Mouse (Mus musculus): ENCODE measurements around the gene Copz1.
"Not testable (repeated sequence)": the region's sequence is repeated elsewhere in the genome, so short reads cannot be mapped to it uniquely, and the experiment has no call there.

The Copz1 gene

DNA sequence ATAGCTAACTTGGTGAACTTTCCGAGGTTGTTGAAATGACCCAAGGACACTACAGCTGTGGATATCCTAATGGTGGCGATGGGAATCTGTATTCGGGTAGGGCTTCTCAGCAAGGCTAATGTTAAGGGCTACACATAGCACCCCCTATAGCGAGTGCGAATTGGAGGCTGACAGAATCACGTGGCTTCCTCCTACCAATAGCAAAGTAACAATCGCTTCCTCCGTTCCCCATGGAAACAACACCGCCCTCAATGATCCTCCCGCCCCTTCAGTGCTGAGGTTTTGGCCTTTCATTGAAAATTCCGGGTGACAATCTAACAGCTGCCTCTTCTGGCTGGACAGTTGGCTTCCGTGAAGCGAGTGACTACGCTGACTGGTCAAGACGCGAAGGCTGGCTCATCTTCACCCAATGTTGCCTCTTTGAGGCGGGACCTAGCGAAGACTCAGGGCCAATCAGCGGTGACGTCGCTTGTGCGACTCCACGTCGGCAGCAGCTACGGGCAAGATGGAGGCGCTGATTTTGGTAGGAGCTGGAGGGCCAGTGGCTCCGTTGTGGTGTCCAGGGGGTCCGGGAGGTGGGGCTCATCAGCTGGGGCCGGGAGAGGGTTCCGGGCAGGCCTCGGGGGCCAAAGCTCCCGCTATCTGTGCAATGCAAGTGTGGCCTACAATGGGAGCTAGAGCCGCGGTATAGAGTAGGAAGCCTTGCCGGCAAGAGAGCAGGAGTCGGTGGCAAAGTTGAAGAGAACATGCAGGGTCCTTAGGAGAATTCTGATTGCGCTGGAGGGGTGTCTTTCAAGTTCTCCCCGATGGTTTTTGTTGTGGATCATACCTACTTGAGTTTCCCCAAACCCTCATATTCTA is at the start of gene Copz1:
Copz1 (plus strand) TSS at position 296 of the 861 bp plus-strand sequence.
- peak; percentile 96 for DNase-seq

DNA sequence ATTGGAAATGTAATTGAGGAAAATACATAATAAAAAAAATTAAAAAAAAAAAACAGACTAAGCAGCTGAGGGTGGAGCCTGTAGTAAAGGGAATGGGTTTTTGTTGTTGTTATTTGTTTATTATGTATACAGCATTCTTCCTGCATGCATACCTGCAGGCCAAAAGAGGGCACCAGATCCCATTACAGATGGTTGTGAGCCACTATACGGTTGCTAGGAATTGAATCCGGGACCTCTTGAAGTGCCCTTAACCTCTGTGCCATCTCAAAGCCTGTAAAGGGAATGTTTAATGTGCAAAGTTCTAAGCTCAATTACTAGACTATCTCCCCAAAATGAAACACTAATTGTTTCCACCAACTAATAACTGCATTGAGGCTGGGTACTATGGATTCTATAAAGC is 48.4 kb upstream of the Copz1 start:
- no peak for DNase-seq

DNA sequence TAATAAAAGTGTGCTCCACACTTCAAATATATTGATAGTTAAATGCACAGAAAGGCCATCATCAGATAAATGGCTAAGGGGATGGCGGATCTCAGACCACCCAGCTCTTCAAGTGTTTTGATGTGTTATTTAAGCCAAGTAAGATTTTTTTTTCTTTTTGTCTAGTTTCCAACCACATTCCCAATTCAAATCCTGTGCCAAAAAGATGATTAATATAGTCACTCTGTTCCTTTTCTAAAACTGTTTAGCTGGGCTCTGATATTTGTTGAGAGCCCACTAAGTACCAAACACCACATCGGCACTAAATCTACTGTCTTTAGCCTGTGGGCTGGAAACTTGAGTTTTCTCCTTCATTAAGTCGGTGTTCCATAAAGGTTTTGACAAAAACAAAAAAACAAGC is 45.5 kb upstream of the Copz1 start:
- no peak for DNase-seq

DNA sequence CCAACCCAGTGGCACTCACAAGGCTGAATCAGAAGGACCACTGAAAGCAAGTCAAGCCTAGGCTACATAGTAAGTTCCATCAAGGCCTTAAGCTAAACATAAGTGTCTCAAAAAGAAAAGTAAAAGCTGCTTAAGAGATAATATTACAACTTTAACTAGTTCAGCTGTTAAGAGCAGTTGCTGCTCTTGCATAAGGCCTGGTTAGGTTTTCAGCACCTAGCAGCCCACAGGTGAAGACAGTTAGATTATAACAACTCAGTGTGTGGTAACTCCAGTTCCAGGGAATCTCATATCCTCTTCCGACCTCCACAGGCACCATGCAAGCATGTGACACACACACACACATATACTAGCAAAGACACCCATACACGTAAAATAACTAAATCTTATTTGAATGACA is 44.9 kb upstream of the Copz1 start:
- no peak for DNase-seq

DNA sequence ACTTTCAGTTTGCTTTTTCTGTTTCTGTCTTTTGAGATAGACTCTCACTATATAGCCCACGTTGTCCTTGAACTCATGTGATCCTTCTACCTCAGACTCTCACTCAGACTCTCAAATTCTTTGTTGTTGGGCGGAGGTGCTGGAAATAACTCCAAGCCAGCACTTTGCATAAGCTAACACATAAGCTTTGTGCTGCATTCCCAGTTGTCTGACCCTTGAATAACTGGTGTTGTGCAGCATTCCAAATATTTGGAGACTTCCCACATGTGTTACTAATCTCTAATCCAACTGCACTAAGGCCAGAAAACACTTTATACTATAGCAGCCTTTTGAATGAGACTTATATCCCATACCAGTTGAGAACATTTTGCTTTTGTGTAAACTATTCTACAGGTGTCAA is 43.6 kb upstream of the Copz1 start:
- no peak for DNase-seq

DNA sequence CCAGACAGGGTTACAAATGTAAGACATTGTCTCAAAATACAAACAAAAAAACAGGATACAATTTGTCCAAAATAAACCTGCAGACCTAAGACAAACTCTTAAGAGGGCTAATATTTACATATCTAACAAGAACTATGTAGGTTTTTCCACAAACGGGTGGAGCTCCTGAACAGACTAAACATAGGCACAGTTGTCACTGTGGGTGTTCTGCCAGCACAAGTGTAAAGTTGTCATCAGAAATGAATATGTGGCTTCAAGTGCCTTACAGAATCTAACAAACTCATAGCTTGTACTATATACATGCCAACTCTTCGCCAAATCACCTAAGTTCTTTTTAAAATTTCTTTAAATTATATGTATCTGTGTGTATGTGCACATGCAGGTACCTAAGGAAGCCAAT is 39.4 kb upstream of the Copz1 start:
- no peak for DNase-seq

DNA sequence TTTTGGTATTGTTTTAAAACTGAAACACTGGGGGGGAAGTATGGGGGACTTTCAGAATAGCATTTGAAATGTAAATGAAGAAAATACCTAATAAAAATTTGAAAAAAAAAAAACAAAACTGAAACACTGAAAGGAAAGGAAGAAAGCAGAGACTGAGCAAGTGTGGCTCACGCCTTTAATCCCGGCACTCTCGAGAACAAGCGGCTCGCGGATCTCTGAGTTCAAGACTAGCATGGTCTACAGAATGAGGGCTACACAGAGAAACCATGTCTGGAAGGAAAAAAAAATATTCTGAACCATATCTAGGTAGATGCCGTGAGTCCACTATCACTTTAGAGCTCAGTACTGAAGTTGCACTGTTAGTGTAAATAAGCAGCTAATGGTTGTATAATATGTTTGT is 35.2 kb upstream of the Copz1 start:
- DNase-seq, result no peak

DNA sequence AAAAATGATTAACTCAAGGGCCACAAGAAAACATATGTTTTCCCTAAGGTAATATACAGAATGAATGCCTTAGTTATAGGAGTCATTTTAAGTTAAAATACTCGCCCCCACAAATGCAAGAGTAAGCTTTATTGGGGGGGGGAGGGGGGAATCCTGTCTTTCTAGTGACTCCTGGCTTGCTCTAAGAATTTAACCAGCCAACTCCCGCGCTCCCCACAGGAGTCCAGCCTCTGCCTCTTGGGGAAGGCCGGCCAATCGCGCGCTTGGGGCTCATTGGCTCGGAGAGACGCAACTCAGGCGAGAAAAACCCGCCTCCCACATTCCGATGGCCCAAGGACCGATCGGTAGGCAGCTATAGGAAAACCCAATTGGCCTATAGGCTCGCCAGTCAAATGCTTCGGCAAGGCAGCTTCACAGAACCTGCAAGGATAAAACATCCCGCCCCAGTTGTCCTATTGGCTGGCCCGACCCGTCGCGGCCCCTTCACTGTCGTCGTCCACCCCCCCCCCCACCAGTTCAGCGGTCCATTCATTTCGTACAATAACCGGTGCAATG is 33.3 kb upstream of the Copz1 start:
- peak; percentile 92 to 96 for DNase-seq

DNA sequence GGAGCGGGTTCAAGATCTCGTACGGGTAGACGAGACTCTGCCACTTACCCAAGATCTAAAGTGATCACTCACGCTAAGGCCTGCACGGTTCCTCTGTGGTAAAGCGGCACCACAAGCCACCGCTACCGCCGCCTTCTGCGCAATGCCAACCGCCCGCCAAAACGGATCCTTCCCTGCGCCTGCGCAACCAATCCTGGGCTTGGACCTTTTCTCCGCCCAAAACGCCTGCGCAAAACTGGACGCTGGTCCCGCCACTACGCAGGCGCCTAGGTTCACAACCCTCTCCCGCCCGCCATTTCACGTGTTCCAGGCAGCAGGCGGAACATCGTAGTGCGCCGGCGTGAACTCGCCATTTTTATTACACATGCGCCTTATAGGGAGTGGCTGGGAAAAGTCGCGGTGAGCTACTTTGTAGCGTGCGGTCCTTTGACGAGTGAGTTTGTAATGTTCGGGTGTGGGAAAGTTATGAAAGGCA is 32.8 kb upstream of the Copz1 start, which contains the start of gene Cbx5:
Cbx5 (minus strand) TSS at position 132 of the 475 bp plus-strand sequence.
- peak; percentile 98 for DNase-seq

DNA sequence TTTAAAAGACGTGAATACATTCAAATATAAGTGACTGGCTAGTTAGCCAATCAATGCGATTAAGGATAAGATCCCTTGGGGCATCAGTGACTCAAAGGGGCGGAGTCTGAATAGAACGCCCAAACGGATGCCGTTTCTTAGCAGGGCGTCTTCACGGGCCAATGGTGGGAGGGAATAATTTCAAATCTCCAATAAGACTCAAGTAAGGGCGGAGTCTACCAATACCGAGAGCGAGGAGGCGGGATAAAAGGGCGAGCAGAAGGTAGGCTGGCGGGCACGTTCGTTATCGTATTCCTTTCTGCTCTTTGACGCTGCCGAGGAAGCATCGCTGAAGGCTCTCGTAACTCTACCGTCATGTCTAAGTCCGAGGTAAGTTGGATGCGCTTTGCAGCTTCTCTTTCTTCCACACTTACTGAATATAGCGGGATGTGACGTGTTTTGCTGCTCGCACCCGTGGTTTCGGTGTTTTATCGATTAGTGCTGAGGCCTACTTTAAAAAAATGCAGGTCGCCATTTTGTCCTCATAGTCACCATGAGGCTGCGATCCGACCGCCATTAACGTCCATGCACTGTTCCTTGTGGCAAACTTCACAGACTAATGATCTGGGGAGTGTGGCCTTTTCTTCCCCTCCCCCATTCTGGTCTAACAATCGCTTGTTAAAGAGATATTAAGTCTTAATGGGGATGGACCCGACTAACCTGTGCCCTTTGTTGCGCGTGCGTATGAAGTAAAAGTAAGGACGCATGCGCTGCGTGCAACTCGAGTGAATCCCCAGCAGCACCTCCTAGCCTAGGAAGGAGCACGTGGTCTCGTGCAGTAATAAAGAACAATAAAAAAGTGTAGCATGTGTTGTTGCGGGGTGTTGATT is 32.1 kb upstream of the Copz1 start, which contains the start of gene Hnrnpa1:
Hnrnpa1 (plus strand) TSS at position 273 of the 869 bp plus-strand sequence.
- peak; percentile 89 to 92 for DNase-seq

DNA sequence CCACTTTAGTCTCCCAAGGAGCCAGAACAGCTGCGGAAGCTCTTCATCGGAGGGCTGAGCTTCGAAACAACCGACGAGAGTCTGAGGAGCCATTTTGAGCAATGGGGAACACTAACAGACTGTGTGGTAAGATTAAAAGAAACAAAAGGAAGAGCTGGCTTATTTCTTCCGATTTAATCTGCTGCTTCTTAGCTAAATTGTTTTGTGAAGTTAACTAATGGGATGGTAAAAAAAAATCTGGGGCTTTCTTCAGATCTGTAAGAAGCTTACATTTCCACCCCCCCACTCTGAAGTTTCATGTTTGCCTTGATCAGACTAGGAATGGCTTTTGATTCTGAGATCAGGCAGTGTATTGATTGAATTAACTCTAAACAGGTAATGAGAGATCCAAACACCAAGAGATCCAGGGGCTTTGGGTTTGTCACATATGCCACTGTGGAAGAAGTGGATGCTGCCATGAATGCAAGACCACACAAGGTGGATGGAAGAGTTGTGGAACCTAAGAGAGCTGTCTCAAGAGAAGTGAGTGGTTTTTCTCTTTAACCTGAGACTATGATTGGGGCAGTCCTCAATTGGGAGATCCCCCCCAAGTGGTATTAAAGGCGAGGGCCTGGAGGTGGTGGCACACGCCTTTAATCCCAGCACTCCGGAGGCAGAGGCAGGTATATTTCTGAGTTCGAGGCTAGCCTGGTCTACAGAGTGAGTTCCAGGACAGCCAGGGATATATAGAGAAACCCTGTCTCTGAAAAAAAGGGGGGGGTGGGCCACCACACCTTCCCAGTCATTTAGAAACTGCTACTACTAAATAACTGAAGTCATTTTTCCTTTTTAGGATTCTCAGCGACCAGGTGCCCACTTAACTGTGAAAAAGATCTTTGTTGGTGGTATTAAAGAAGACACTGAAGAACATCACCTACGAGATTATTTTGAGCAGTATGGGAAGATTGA is 31.2 kb upstream of the Copz1 start:
- DNase-seq, result not testable (repeated sequence)

DNA sequence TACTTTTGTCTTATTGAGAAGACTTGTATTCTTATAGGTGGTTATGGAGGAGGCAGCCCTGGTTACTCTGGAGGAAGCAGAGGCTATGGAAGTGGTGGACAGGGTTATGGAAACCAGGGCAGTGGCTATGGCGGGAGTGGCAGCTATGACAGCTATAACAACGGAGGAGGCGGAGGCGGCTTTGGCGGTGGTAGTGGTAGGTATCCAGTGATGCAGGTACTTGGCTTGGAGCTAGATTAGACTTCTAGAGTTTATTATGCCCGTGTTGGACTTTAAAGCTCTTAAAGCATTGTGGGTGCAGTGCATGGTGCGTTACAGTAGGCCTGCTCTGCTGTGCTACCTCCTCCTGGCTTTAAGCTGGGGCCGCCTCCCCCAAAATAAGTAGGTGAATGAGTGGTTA is 29.6 kb upstream of the Copz1 start:
- peak in 1 of 2 experiments; percentile 20 for DNase-seq

DNA sequence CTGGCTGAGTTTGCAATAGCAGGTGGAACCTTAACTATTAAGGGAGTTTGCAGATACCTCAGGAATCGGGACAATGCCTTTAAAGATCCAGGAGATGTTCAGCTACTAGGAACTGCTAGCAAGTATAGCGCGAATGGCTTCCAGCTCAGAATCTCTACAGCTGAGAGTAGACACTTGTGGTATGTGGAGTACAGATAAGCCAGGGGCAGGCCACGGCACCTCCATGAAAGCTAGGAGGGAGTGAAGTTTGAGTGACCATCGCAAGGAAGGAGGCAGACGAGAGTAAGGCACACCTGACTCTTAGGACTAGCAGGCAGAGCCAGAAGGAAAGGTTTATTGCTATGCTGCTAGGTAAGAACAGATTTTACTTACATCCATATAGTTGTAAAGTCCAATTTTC is 26.9 kb upstream of the Copz1 start:
- no peak for DNase-seq

DNA sequence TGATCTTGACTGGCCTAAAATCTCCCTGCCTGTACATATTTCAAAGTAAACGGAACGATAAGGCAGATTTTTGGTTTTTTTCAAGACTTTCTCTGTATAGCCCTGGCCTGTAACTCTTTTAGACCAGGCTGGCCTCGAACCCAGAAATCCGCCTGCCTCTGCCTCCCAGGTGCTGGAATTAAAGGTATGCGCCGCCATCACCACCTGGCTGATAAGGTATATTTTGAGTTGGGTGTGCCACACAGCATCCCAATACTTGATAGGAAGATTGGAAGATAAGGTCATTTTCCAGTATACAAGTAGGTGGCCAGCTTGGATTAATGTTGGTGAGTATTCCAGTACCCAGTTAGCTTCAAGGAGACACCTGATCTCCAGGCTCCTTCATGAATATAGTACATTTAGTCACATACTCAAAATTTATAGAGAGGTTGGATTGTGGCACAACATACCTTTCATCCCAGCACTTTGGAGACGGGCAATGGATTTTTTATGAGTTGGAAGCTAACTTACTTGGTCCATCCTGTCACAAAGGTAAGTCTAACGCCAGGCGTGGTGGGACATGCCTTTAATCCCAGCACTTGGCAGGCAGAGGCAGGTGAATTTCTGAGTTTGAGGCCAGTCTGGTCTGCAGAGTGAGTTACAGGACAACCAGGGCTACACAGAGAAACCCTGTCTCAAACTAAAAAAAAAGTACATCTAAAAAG is 25.3 kb upstream of the Copz1 start:
- no peak for DNase-seq

DNA sequence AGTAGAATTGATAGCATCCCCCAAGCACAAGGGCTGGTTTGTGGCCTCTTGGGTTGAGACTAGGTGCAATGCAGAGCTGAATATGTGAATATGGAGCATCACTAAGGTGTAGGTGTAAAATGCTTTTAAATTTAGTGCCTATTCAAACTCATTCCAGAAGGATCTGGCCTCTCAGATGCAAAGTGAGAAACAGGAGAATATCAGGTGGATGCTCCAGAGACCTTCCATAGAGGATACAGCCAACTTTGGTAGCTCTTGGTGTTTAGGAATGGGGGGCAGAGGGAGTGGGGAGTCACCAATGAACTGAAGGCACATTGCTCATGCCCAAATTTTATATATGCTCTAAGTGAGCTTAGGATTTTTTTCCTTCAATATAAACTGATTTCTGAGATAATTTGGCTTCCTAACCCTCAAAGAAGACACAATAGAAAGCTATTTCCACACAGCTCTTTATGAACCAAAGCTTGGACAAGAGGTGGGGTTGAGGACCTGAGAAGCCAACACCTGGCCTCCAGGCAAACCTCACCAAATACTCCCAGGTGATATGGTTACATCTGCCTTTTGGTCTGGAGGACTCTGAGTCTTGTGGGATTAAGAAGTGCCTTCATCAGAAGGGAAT is 24.6 kb upstream of the Copz1 start:
- DNase-seq, result no peak

DNA sequence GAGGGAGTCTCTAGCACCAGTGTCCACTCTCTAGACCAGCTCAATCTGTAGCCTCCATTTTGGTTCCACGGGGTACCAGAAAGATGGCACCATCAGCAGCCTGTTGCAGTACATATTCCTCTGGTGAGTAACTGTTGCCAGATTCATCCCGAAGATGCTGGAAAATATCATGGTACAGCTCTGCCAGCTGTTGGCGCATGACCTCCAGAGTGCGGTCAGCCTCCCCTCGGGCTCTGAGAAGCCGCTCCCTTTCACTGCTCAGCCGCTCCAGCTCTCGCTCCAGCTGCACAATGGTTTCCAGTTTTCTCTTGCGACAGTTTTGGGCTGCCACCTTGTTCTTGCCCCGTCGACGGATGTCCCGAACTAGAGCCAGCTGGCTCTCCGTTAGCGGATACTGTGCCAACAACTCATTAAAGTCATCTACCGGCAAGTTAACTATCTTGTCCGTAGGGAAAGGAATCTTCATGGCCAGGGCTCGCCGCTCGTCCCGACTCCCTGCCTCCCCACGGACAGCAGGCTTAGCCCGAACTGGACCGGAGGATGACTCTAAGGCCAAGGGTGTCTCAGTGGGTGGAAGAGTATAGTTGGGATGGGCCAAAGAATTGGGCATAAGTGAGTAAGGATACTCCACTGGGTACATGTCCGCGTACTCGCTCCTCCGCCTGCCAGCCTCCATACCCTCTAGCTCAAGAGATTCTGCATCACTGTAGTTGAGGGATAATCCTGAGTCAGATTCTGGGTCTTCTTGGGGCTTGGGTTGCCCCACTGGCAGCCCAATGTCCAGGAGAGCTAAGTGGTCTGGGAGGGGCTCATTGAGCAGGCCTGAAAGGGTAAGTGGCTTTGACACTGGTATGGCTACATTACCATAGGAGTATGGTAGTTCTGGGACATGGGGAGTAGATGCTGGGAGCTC is 23.9 kb upstream of the Copz1 start:
- peak in 1 of 2 experiments; percentile 29 for DNase-seq

DNA sequence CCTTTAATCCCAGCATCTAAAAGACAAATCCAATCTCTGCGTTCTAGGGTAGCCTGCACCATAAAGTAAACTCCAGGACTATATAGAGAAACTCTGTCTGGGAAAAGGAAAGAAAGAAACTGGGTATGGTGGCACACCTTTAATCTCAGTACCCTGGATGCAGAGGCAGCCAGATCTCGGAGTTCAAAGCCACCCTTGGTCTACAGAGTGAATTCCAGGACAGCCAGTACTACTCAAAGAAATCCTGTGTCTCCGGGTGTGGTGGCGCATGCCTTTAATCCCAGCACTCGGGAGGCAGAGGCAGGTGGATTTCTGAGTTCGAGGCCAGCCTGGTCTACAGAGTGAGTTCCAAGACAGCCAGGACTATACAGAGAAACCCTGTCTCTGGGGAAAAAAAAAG is 23.0 kb upstream of the Copz1 start:
- not testable (repeated sequence) for DNase-seq

DNA sequence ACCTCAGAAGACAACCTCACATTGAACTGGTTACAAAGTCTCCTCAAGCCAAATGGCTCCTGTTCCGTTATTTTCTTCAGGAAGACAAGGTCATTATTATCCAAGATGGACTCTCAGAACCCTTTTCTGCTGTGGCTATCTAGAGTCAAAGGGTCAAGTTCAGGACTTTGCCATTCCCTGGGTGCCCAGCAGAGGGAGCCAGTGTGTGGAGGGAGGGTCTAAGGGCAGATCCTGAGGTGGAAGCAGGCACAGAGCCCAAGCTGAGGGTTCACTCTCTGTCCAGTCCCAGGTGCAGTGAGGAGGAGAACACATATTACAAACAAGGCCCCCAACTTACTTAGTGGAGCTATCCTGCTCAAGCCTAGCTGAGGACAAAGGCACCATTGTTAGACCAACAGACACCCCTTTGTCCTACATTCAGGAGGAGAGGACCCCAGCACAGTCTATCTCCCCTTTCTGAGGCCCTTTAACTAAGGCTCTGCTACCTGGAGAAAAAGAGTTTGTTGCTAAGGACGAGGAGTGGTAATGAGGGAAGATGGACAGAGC is 22.2 kb upstream of the Copz1 start:
- peak; percentile 60 to 75 for DNase-seq

DNA sequence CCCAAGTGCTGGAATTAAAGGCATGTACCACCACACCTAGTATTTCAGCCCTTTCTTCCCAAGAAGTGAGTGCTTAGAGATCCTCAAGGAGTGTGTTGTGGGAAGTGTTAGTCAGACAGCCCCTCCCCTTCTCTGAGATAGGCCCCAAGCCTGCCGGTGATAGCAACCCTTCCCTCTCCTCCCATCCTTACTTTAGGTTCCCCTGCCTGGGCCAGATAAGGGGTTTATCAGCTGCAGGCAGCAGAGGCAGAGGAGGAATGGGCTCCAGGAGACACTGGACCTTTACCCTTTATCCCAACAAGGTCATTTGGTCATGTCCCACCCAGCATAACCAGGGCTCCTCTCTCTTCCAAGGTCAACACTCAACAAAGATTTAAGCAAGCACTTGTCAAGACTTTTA is 20.9 kb upstream of the Copz1 start:
- DNase-seq, result no peak
